Mouse (Mus musculus) T-helper 17 cell (primary cell): ENCODE measurements at regions not wholly inside any gene's neighbourhood (a gene's known extent, or its start where the extent isn't known, plus 50 kb on each side); places are given as distances from the start of the nearest gene placed in this dataset.
"Not testable (repeated sequence)": the region's sequence is repeated elsewhere in the genome, so short reads cannot be mapped to it uniquely, and the experiment has no call there.

ENCODE experiments used
- in situ Hi-C, 2 experiments: fragments of 300-600 bp; cut with MboI, MseI; formaldehyde crosslinking; loops; 1 replicate in 1 of 2; 2 replicates in 1 of 2; pipeline ENCODE4 v1.15.1; 2025; ENCODE audit warnings: high pct_unique_total_duplicates in 2 of 2

- in situ Hi-C loops: no loop called here
Measured at GRCm38 (mm10) chr16:77738821-77739220, 136.9 kb upstream of the Gm11146 start.

- in situ Hi-C loops: no loop called here
Measured at GRCm38 (mm10) chr16:77719377-77719776, 117.5 kb upstream of the Gm11146 start.

- in situ Hi-C loops: not testable (repeated sequence)
Measured at GRCm38 (mm10) chr16:77717766-77718165, 115.9 kb upstream of the Gm11146 start.

GRCm38 (mm10) chr16:77704726-77705125 lies 102.8 kb upstream of the Gm11146 start:
- in situ Hi-C loops: no loop called here

GRCm38 (mm10) chr16:77695443-77695842 lies 93.5 kb upstream of the Gm11146 start:
- in situ Hi-C loops: no loop called here

- in situ Hi-C loops: no loop called here
Measured at GRCm38 (mm10) chr16:77687056-77687839, 85.4 kb upstream of the Gm11146 start.

GRCm38 (mm10) chr16:77685651-77686190 lies 83.8 kb upstream of the Gm11146 start:
- in situ Hi-C loops: no loop called here

- in situ Hi-C loops: no loop called here
Measured at GRCm38 (mm10) chr16:77684521-77684920, 82.6 kb upstream of the Gm11146 start.

- in situ Hi-C loops: no loop called here
Measured at GRCm38 (mm10) chr16:77679234-77679633, 77.3 kb upstream of the Gm11146 start.

GRCm38 (mm10) chr16:77676805-77677204 lies 74.9 kb upstream of the Gm11146 start:
- in situ Hi-C loops: no loop called here

- in situ Hi-C loops: no loop called here
Measured at GRCm38 (mm10) chr16:77675885-77676597, 74.1 kb upstream of the Gm11146 start.

- in situ Hi-C loops: no loop called here
Measured at GRCm38 (mm10) chr16:77671253-77671652, 69.4 kb upstream of the Gm11146 start.

- in situ Hi-C loops: no loop called here
Measured at GRCm38 (mm10) chr16:77665781-77666180, 63.9 kb upstream of the Gm11146 start.

- in situ Hi-C loops: no loop called here
Measured at GRCm38 (mm10) chr16:77662107-77662518, 60.2 kb upstream of the Gm11146 start.

- in situ Hi-C loops: loop anchor here in 1 of 2 experiments (10.0 kb wide), 1 partner anchor 291 kb away; no protein-coding TSS in a partner anchor
Measured at GRCm38 (mm10) chr16:77653306-77653705, 51.4 kb upstream of the Gm11146 start.
